Mouse (Mus musculus): ENCODE data around the gene Elavl4.

The Elavl4 gene

DNA sequence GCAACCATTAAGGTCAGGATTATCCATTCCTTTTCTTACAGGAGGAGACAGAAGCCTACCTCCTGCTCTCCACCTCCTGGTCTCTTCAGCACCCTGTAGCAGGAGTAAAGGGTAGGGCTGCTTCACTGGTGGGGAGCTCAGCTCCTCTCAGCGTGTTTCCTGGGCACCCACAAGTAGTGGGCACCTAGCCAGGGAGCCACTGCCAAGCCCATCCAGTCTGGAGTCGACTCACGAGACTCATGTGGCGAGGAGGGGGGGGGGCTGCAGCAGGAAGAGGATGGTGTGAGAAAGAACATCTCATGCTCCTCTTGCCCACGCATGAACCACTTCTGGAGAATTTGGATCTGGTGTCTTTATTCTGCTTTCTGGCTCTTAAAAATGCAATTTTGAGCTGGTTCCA, 186.5 kb downstream of the Elavl4 start:
- DNase-seq (ENCODE audit: low spot score): no peak

DNA sequence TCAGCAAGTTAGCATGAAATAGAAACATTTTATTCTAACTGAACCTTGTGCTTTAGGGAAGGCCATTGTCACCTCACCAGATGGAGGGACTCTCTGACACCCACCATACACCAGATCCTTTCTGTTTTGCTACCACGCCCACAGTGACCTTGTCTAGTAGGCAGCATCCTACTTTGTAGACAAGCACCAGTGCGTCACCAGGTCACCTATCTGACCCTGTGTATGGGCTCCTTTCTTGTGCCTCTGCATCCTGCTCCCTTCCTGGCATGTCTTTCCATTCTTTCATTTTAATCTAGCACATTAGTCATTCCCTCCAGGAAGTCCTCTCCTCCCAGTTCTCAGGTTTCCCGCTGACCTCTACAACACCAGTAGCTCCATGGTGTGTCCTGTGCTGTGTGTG, 190.1 kb downstream of the Elavl4 start:
- DNase-seq (ENCODE audit: low spot score): no peak

DNA sequence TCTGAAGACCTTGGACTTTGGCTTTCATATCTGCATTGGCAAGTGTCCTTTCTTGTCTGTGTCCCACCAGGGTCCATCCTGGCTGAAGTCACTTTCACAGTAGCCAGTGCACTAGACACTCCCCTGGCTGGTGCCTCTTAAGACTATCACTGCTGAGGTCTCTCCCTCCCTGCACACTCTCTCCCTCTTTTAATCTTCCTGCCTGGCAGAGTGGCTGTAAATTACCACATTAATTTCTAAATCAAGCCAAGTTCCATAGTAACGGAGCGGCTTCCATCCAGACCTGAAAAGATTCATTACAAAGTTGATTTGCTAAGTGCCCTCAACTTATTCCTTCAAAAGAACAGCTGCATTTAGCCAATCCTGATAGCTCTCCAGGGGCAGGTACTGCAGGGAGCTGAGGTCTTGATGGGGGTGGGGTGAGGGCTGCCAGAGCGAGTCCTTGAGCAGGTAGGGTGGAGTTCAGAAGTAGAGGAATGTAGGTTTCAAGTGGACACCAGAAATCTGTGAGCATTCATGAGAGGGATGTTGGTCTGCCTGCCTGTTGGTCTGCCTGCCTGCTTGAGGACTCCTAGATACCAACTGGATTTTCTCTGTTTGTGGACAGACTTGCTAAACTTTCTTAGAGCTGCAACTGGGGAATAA, 194.1 kb downstream of the Elavl4 start:
- DNase-seq (ENCODE audit: low spot score): no peak

DNA sequence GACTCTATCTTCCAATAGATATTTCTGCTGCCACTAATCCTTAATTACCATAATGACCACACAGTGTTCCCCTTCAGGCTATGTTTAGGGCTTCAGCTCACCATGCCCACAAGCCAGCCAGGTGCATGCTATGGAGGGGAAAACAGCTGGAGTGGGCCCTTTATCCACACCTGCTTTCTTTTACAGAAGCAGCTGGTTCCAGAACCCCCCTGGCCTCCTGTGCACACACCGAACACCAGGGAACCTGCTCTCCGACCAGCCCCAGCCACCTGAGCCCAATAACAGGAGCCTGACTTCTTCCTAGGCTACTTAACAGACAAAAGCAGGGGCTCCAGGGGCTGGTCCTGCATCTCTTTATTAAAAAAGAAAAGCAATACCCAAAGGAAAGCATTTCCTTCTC, 195.8 kb downstream of the Elavl4 start:
- no peak for DNase-seq (ENCODE audit: low spot score)

Measured in adipocyte (in vitro differentiated cells).